Mouse (Mus musculus) myocyte (in vitro differentiated cells): ENCODE measurements around the gene Etfbkmt. TPM values are rescaled to one million over a fixed set of nuclear protein-coding genes. Genes with fewer than 3 reads are reported as not detected.

ENCODE experiments used
- H3K27me3 ChIP-seq: one replicate; pipeline ENCODE4 v1.6.1; 2011; ENCODE audit not compliant: control insufficient read depth, insufficient read depth, insufficient read length
- H3K36me3 ChIP-seq: one replicate; pipeline ENCODE4 v1.6.1; 2011; ENCODE audit not compliant: control insufficient read depth, insufficient read depth
- H3K4me2 ChIP-seq: one replicate; pipeline ENCODE4 v1.6.1; 2011; ENCODE audit warnings: low read depth, control low read depth
- H3K4me3 ChIP-seq: one replicate; pipeline ENCODE4 v1.5.1; 2011; ENCODE audit warnings: mild to moderate bottlenecking, control low read depth, moderate library complexity
- H3K79me2 ChIP-seq: one replicate; pipeline ENCODE4 v1.6.1; 2011; ENCODE audit not compliant: control insufficient read depth, insufficient read depth
- H3ac ChIP-seq: one replicate; pipeline ENCODE4 v1.6.1; 2011; ENCODE audit not compliant: control insufficient read depth, insufficient read length
- CEBPB ChIP-seq: IDR thresholded peaks from 2 replicates; pipeline ENCODE4 v1.6.1; 2011; ENCODE audit warnings: mild to moderate bottlenecking, moderate library complexity; ENCODE audit not compliant: poor library complexity, insufficient read depth, severe bottlenecking
- E2F4 ChIP-seq: IDR thresholded peaks from one replicate; pipeline ENCODE4 v1.6.1; 2011; ENCODE audit warnings: mild to moderate bottlenecking, control low read depth, moderate library complexity; ENCODE audit not compliant: insufficient read depth
- MAX ChIP-seq: IDR thresholded peaks from one replicate; pipeline ENCODE4 v1.6.1; 2011; ENCODE audit warnings: low read depth, mild to moderate bottlenecking, control low read depth
- MYOD1 ChIP-seq, 3 experiments: IDR thresholded peaks; one replicate each; pipeline ENCODE4 v1.6.1; 2011; ENCODE audit warnings: control low read depth in 2 of 3, low read depth in 2 of 3, mild to moderate bottlenecking in 2 of 3, moderate library complexity in 1 of 3; ENCODE audit not compliant: insufficient read length in 2 of 3, control insufficient read depth in 1 of 3
- MYOG ChIP-seq, 3 experiments: IDR thresholded peaks; one replicate each; pipeline ENCODE4 v1.6.1; 2011; ENCODE audit warnings: control low read depth in 2 of 3, low read depth in 2 of 3, mild to moderate bottlenecking in 2 of 3; ENCODE audit not compliant: insufficient read length in 2 of 3, control insufficient read depth in 1 of 3, insufficient read depth in 1 of 3
- POLR2A ChIP-seq: IDR thresholded peaks from one replicate; pipeline ENCODE4 v1.6.1; 2011; ENCODE audit warnings: low read depth, mild to moderate bottlenecking, control low read depth, moderate library complexity; ENCODE audit not compliant: insufficient read length
- POLR2AphosphoS2 ChIP-seq: IDR thresholded peaks from one replicate; pipeline ENCODE4 v1.6.1; 2011; ENCODE audit warnings: low read depth, control low read depth; ENCODE audit not compliant: insufficient read length
- REST ChIP-seq: IDR thresholded peaks from one replicate; pipeline ENCODE4 v1.6.1; 2011; ENCODE audit warnings: mild to moderate bottlenecking, control low read depth, moderate library complexity; ENCODE audit not compliant: insufficient read depth, insufficient read length
- SRF ChIP-seq: IDR thresholded peaks from one replicate; pipeline ENCODE4 v1.6.1; 2011; ENCODE audit warnings: low read depth; ENCODE audit not compliant: control insufficient read depth, insufficient read length
- TCF12 ChIP-seq: IDR thresholded peaks from one replicate; pipeline ENCODE4 v1.6.1; 2011; ENCODE audit warnings: mild to moderate bottlenecking, control low read depth; ENCODE audit not compliant: poor library complexity, insufficient read depth, severe bottlenecking
- TCF3 ChIP-seq: IDR thresholded peaks from one replicate; pipeline ENCODE4 v1.6.1; 2011; ENCODE audit warnings: low read depth, control low read depth; ENCODE audit not compliant: insufficient read length
- USF1 ChIP-seq: IDR thresholded peaks from one replicate; pipeline ENCODE4 v1.6.1; 2011; ENCODE audit warnings: low read depth, mild to moderate bottlenecking, control low read depth, moderate library complexity
- polyA plus RNA-seq: library from polyadenylated mRNA; unstranded; fragments of >200 nt; fragmentation: generic; extraction: Trizol; gene quantifications from one replicate; pipeline ENCODE4 v1.2.1, GENCODE M21; 2012; ENCODE audit warnings: missing spikeins

Etfbkmt gene
- polyA plus RNA-seq, 1 experiment, result 7.2 TPM

DNA sequence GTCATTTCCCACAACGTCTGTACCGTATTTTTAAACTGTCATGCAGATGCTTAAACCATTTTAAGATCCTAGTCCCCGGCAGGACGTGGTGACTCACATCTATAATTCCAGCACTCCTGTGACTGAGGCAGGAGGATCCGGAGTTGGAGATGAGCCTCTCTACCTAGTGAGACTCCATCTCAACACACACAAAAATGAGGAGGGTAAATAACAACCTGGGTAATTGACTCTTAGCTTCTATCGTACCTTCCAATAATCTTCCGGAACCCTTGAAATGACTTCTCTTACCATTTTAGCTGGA is 37.8 kb upstream of the Etfbkmt start:
- Histone ChIP-seq H3K79me2 (peaks cover 34% of the 10 kb centered on the region), H3K4me2 (peak overlapping the region; percentile 72), H3K27me3 (no peaks in the 10 kb centered on the region), H3ac (peak overlapping the region; percentile 76), H3K36me3 (no peaks in the 10 kb centered on the region), H3K4me3 (peak overlapping the region; percentile 83)
- TF ChIP-seq MAX (no peak), USF1 (no peak), POLR2AphosphoS2 (no peak), POLR2A (no peak), MYOD1 (IDR thresholded peaks at IDR 0.05; ENCODE audit: control insufficient read depth in 1 of 3, insufficient read length in 2 of 3, low read depth in 2 of 3) (no peak), TCF3 (no peak), TCF12 (no peak), E2F4 (no peak), CEBPB (no peak), REST (no peak), SRF (no peak), MYOG (IDR thresholded peaks at IDR 0.05; ENCODE audit: control insufficient read depth in 1 of 3, insufficient read depth in 1 of 3, insufficient read length in 2 of 3, low read depth in 2 of 3) (no peak)

DNA sequence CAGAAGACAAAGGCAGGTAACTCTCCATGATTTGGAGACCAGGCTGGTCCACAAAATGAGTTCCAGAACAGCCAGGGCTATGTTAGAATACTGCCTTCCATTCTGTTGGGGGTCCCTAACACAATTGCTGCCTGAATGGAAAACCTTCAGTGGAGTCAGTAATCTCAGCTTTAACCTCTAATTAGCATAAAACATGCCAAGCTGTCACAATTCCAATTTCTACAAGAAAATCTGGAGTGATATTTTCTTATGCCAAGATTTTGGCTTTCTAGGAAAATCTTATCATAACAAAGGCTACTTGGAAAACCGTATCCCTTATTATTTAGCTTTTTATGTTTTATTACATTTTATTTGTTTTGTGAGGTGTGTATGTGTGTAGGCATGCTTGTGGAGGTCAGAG is 36.2 kb upstream of the Etfbkmt start:
- no peaks in the 10 kb centered on the region for H3K36me3 ChIP-seq
- peaks cover 20% of the 10 kb centered on the region for H3K79me2 ChIP-seq
- H3K4me3 ChIP-seq, result no peak overlapping the region
- TF ChIP-seq USF1 (no peak), POLR2A (no peak), E2F4 (no peak), TCF3 (no peak), MYOD1 (IDR thresholded peaks at IDR 0.05; ENCODE audit: control insufficient read depth in 1 of 3, insufficient read length in 2 of 3, low read depth in 2 of 3) (no peak), CEBPB (no peak), MAX (no peak), MYOG (IDR thresholded peaks at IDR 0.05; ENCODE audit: control insufficient read depth in 1 of 3, insufficient read depth in 1 of 3, insufficient read length in 2 of 3, low read depth in 2 of 3) (no peak), SRF (no peak), TCF12 (no peak), REST (no peak), POLR2AphosphoS2 (no peak)
- no peak overlapping the region for H3ac ChIP-seq
- H3K27me3 ChIP-seq, result no peaks in the 10 kb centered on the region
- H3K4me2 ChIP-seq, result no peak overlapping the region

DNA sequence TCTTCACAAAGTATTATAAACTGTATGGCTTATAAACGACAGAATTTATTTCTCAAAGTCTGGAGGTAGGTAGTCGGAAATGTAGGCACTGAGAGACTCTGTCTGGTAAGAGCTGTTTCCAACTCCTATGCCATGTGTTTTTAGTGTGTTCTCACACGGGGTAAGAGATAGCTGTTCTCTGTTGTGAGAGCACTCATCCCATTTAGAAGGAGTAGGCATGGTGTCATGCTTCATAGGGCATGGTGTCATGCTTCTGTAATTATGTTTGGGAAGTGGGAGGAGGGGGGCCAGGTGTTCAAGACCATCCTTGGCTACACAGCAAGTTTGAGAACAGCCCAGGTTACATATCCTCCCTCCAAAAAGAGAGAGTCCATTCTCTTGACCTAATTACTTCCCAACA is 32.0 kb upstream of the Etfbkmt start:
- TF ChIP-seq POLR2A (no peak), TCF12 (no peak), REST (no peak), POLR2AphosphoS2 (no peak), MAX (no peak), CEBPB (no peak), MYOD1 (IDR thresholded peaks at IDR 0.05; ENCODE audit: control insufficient read depth in 1 of 3, insufficient read length in 2 of 3, low read depth in 2 of 3) (no peak), TCF3 (no peak), E2F4 (no peak), MYOG (IDR thresholded peaks at IDR 0.05; ENCODE audit: control insufficient read depth in 1 of 3, insufficient read depth in 1 of 3, insufficient read length in 2 of 3, low read depth in 2 of 3) (no peak), USF1 (no peak), SRF (no peak)
- H3K4me3 ChIP-seq, result no peak overlapping the region
- H3ac ChIP-seq, result no peak overlapping the region
- no peaks in the 10 kb centered on the region for H3K27me3 ChIP-seq
- H3K4me2 ChIP-seq, result no peak overlapping the region
- no peaks in the 10 kb centered on the region for H3K36me3 ChIP-seq
- no peaks in the 10 kb centered on the region for H3K79me2 ChIP-seq

- no peak overlapping the region for H3K4me3 ChIP-seq
- H3K36me3 ChIP-seq, result no peaks in the 10 kb centered on the region
- TF ChIP-seq TCF12, result no peak
- no peaks in the 10 kb centered on the region for H3K79me2 ChIP-seq
- H3K27me3 ChIP-seq, result no peaks in the 10 kb centered on the region
- no peak overlapping the region for H3ac ChIP-seq
- peak overlapping the region; percentile 36 for H3K4me2 ChIP-seq
Measured at GRCm38 (mm10) chr6:149108909-149109308, 30.7 kb upstream of the Etfbkmt start.

DNA sequence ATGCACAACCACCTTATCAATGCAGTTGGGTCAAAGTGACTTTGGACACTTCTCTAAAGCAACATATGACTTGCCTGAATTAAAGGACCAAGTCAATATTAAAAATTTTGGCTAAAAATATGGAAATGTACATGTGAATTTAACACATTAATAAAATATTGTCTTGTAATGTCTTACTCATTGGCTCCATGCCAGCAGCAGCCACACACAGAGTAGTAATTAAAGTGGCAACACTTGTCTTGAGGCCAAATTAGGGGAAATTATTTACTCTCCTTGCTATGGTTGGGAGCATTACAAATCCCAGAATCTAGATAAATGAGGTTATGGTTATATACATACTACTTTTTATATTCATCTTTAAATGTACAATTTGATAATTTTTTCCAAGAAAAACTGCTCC is 22.7 kb upstream of the Etfbkmt start:
- Histone ChIP-seq H3ac (no peak overlapping the region), H3K27me3 (no peaks in the 10 kb centered on the region), H3K4me3 (no peak overlapping the region), H3K4me2 (no peak overlapping the region), H3K79me2 (no peaks in the 10 kb centered on the region), H3K36me3 (no peaks in the 10 kb centered on the region)
- TF ChIP-seq E2F4, result no peak
- TF ChIP-seq TCF3, result no peak
- no peak for TF ChIP-seq MYOG (IDR thresholded peaks at IDR 0.05; ENCODE audit: control insufficient read depth in 1 of 3, insufficient read depth in 1 of 3, insufficient read length in 2 of 3, low read depth in 2 of 3)
- TF ChIP-seq POLR2A, result no peak
- no peak for TF ChIP-seq TCF12
- no peak for TF ChIP-seq REST
- TF ChIP-seq MAX, result no peak
- no peak for TF ChIP-seq CEBPB
- TF ChIP-seq MYOD1 (IDR thresholded peaks at IDR 0.05; ENCODE audit: control insufficient read depth in 1 of 3, insufficient read length in 2 of 3, low read depth in 2 of 3), result no peak
- TF ChIP-seq POLR2AphosphoS2, result no peak
- no peak for TF ChIP-seq USF1
- TF ChIP-seq SRF, result no peak
